Mouse (Mus musculus) thymus, postnatal 14 days (tissue): Measurements from ENCODE around the gene Marveld1.
A peak's percentile ranks its signal among the peaks of the same experiment; 100 is the strongest.

Experiments
- DNase-seq: peaks from one replicate; pipeline ENCODE4 v3.0.0; 2021

Marveld1 gene

GRCm38 (mm10) chr19:42177461-42177860 lies 30.3 kb downstream of the Marveld1 start:
- DNase-seq, result no peak

GRCm38 (mm10) chr19:42179356-42179755 lies 32.2 kb downstream of the Marveld1 start:
- no peak for DNase-seq

GRCm38 (mm10) chr19:42182673-42183072 lies 35.5 kb downstream of the Marveld1 start:
- peak; percentile 32 for DNase-seq

GRCm38 (mm10) chr19:42189735-42190134 lies 42.5 kb downstream of the Marveld1 start:
- no peak for DNase-seq

- peak; percentile 55 for DNase-seq
These were observed 43.3 kb downstream of the Marveld1 start for GRCm38 (mm10) chr19:42190494-42190893.

- DNase-seq, result no peak
These were observed 46.1 kb downstream of the Marveld1 start for GRCm38 (mm10) chr19:42193311-42193710.

GRCm38 (mm10) chr19:42196378-42196777 lies 49.2 kb downstream of the Marveld1 start:
- no peak for DNase-seq

- DNase-seq, result no peak
These were observed 49.9 kb downstream of the Marveld1 start for GRCm38 (mm10) chr19:42197066-42197465.

- DNase-seq, result no peak
These were observed 50.8 kb downstream of the Marveld1 start for GRCm38 (mm10) chr19:42198026-42198425.
